Mouse (Mus musculus) right cerebral cortex, adult 18-20 months (tissue): ENCODE results near the gene Olfr323.

Experiments used
- DNase-seq: peaks from one replicate; pipeline ENCODE4 v3.0.0; 2022; ENCODE audit warnings: mixed read lengths

Olfr323 gene

GRCm38 (mm10) chr11:58630401-58630800 lies at the start of gene Olfr323:
Gene Olfr323 (minus strand): TSS chr11:58630501.
- no peak for DNase-seq

- no peak for DNase-seq
Observed at GRCm38 (mm10) chr11:58671825-58672224, 41.5 kb upstream of the Olfr323 start.

GRCm38 (mm10) chr11:58669252-58669651 lies 39.0 kb upstream of the Olfr323 start:
- DNase-seq, result no peak

- no peak for DNase-seq
Observed at GRCm38 (mm10) chr11:58658596-58658995, 28.3 kb upstream of the Olfr323 start, which contains the start of gene Olfr322. Gene Olfr322 (plus strand): TSS chr11:58658782.

GRCm38 (mm10) chr11:58655151-58655550 lies 24.9 kb upstream of the Olfr323 start:
- no peak for DNase-seq

GRCm38 (mm10) chr11:58643350-58643749 lies 13.0 kb upstream of the Olfr323 start:
- peak; percentile 18 for DNase-seq

- no peak for DNase-seq
Observed at GRCm38 (mm10) chr11:58641638-58642358, 11.5 kb upstream of the Olfr323 start.

GRCm38 (mm10) chr11:58641057-58641456 lies 10.8 kb upstream of the Olfr323 start:
- DNase-seq, result no peak

- no peak for DNase-seq
Observed at GRCm38 (mm10) chr11:58640272-58640867, 10.1 kb upstream of the Olfr323 start, which contains the start of gene Trim58. Gene Trim58 (plus strand): TSS chr11:58640465.

GRCm38 (mm10) chr11:58638176-58638701 lies 7.9 kb upstream of the Olfr323 start:
- DNase-seq, result no peak

GRCm38 (mm10) chr11:58636376-58636977 lies 6.2 kb upstream of the Olfr323 start:
- DNase-seq, result peak; percentile 42

- DNase-seq, result no peak
Observed at GRCm38 (mm10) chr11:58634878-58635277, 4.6 kb upstream of the Olfr323 start.

GRCm38 (mm10) chr11:58626146-58626545 lies 4.2 kb downstream of the Olfr323 start:
- no peak for DNase-seq

- peak; percentile 31 for DNase-seq
Observed at GRCm38 (mm10) chr11:58618793-58619192, 11.5 kb downstream of the Olfr323 start.

GRCm38 (mm10) chr11:58618369-58618768 lies 11.9 kb downstream of the Olfr323 start:
- no peak for DNase-seq

GRCm38 (mm10) chr11:58615975-58616374 lies 14.3 kb downstream of the Olfr323 start, which contains the start of gene 2210407C18Rik:
Gene 2210407C18Rik (minus strand): TSS chr11:58616075.
- DNase-seq, result no peak

GRCm38 (mm10) chr11:58614526-58614925 lies 15.8 kb downstream of the Olfr323 start:
- DNase-seq, result no peak

GRCm38 (mm10) chr11:58613359-58613758 lies 16.9 kb downstream of the Olfr323 start:
- no peak for DNase-seq

GRCm38 (mm10) chr11:58607030-58607429 lies 23.3 kb downstream of the Olfr323 start:
- no peak for DNase-seq

- DNase-seq, result no peak
Observed at GRCm38 (mm10) chr11:58606177-58606919, 24.0 kb downstream of the Olfr323 start.

- no peak for DNase-seq
Observed at GRCm38 (mm10) chr11:58605228-58605627, 25.1 kb downstream of the Olfr323 start.

- DNase-seq, result no peak
Observed at GRCm38 (mm10) chr11:58604688-58605087, 25.6 kb downstream of the Olfr323 start.
